Mouse (Mus musculus): Measurements from ENCODE around the gene Smc1a. TPM values are rescaled to one million over a fixed set of nuclear protein-coding genes. Genes with fewer than 3 reads are reported as not detected.

Gene Smc1a
- total RNA-seq, 2 experiments from 2014 or later: 54.6 to 58.3 TPM

Other genes with a start within 250 kb of the Smc1a start
- gene Huwe1, start 215.6 kb upstream of the Smc1a start, total RNA-seq (2021): 100 to 1,000 TPM; 207 to 238 TPM
- 100 to 1,000 TPM; 155 to 192 TPM for gene Hsd17b10, start 14.6 kb upstream of the Smc1a start, total RNA-seq (2021)
- 1 to 10 TPM; 1.5 to 3.2 TPM for gene Ribc1, start 133 bp upstream of the Smc1a start, total RNA-seq (2021)
- 10 to 100 TPM; 26.6 to 35.4 TPM for gene Iqsec2, start 127.8 kb downstream of the Smc1a start, total RNA-seq (2021)
- gene Kdm5c, start 216.6 kb downstream of the Smc1a start, total RNA-seq (2021): 10 to 100 TPM; 69.9 to 87.3 TPM